Mouse (Mus musculus): ENCODE measurements around the gene Thbs3.

Thbs3 gene

GRCm38 (mm10) chr3:89228836-89229235 lies 13.9 kb downstream of the Thbs3 start, which contains the start of gene Muc1:
Gene Muc1, plus strand, starts transcription at chr3:89229057.
- DNase-seq = peak; percentile 93

DNA sequence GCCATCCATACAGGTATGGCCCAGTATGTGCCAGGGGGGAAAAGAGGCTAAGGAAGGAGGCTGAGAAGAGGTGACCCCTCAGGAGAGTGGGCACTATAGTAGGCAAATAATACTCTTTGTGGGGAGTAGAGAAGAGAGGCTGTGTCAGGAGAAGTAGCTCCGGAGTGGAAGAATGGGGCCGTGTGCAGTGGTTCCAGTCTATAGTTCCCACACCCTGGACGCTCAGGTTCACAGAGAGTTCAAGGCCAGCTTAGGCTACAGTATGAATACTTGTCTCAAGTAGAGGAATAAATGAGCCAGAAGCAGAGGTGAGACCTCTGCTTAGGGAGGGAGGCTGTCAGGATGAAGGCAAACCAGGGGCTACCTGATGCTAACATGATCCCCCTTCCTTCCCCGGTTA lies 14.3 kb downstream of the Thbs3 start:
- no peak for DNase-seq

DNA sequence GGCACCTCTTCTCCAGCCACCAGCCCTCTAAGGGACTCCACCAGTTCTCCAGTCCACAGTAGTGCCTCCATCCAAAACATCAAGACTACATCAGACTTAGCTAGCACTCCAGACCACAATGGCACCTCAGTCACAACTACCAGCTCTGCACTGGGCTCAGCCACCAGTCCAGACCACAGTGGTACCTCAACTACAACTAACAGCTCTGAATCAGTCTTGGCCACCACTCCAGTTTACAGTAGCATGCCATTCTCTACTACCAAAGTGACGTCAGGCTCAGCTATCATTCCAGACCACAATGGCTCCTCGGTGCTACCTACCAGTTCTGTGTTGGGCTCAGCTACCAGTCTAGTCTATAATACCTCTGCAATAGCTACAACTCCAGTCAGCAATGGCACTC lies 15.6 kb downstream of the Thbs3 start:
- DNase-seq = peak; percentile 84

DNA sequence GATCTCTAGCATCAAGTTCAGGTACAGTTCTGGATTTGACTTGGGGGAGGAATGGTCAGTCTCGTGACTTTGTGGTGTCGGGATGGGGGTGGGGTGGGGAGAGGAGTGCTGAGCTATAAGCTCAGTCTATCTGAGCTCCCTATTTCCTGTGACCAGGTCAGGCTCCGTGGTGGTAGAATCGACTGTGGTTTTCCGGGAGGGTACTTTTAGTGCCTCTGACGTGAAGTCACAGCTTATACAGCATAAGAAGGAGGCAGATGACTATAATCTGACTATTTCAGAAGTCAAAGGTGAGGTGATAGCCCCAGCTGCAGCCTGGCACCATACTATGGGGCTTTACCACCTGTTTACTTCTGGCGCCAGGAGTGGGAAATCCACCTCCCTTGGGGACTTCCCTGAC lies 16.4 kb downstream of the Thbs3 start:
- peak; percentile 86 for DNase-seq

GRCm38 (mm10) chr3:89231772-89232275 lies 16.8 kb downstream of the Thbs3 start:
- peak; percentile 92 for DNase-seq

GRCm38 (mm10) chr3:89232614-89233013 lies 17.6 kb downstream of the Thbs3 start:
- no peak for DNase-seq

DNA sequence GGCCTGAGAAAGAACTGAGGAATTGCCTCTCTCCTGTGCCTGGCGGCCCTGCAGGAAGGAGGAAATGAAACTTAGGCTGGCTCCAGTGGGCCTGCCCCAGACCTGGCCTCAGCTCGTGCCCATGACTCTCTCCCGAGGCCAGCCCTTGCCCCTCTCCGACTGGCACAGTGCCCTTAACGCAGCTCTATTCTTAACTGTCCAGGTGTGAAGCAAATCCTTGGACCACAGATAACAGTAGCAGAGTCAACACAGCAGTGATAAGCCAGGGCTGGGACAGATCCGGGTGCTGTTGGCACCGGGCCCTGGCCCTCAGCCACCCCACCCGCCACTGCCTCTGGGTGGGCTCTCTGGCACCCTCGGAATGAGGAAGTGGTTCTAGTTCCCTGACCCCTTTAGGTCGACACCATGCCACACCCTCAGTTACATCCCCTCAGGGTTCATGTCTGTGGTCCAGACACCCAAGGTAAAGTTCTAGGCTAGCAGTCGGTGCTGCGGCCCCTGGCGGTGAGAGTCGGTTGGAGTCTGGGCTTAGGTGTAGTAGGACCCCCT lies 18.7 kb downstream of the Thbs3 start:
- peak; percentile 95 for DNase-seq

DNA sequence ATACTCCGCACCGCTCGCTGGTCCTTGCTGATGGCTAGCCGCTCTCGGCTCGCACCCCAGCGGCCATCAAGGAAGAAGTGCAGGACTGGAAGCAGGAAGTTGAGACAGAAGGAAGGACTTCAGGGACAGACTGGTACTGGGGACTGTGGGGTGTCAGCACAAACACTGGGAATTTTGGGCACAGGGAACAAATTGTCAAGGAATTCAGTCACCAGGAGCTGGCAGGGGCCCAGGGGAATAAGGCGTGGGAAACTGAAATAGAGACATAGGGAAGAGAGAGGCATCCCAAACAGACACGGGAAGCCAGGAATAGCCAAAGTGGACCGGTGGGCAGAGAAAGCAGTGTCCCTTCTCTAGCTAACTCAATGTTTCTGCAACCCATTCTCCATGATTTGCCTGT lies 21.5 kb downstream of the Thbs3 start:
- no peak for DNase-seq

DNA sequence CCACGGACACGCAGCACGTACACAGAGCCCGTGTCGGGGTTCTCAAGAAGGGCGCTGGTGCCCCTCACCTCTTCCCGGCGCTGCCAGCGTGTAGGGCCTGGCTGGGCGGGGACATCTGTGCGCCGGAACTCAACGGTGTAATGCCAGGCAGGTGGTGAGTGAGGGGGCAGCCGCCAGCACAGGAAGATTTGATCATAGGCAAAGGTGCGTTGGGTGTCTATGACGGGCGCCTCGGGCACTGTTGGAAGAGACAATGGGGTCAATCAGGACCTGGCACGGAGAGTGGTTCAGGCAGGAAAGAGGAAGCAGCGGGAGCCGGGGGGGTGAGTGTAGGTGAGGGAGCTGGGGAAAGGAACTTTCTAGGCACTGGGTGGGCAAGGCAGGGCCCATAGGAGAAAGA lies 22.7 kb downstream of the Thbs3 start:
- peak; percentile 92 for DNase-seq

- DNase-seq = peak; percentile 85
Observed at GRCm38 (mm10) chr3:89238494-89238893, 23.5 kb downstream of the Thbs3 start.

DNA sequence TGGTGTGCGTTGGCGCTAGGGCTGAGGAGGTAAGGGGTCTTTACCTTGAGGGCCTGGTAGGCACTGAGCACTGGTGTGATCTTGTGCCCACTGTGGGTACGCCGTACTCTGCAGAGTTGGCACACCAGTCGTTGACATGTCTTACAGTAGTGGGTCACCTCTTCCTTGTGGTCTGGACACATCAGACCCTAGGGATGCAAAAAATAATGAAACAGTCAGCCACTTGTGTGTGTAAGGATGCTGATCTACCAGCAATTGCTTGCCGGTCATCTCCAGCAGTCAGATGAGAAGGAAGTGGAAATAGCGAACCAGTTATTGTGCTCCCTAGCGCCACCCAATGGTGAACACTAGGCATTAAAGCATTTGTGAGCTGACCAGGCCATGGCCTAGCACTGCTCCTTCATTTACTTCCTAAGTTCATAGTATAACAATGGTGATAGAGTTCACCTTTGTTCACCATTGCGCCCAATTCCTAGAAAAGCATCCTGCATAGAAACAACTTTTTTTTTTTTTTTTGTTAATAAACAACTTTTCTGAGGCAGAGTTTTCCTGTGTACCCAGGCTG lies 27.4 kb downstream of the Thbs3 start:
- peak; percentile 94 for DNase-seq

DNA sequence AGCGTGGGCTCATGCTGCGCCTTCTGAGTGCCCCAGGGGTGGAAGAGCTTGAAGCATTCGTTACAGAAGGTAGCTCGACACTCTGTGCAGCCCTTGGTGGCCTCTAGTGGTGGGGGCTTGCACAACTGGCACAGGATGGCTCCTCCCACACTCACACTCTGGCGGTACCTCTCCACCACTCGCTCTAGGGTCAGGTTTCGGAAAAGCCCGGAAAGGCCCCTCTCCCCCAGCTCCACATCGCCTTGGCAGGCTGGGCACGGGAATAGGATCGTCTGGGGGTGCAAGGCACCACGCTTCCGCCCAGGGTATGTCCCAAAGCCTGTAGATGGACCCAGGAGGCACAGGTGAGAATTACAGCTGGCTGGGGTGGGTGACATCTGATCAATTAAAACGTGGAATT lies 28.6 kb downstream of the Thbs3 start:
- DNase-seq = peak; percentile 90

DNA sequence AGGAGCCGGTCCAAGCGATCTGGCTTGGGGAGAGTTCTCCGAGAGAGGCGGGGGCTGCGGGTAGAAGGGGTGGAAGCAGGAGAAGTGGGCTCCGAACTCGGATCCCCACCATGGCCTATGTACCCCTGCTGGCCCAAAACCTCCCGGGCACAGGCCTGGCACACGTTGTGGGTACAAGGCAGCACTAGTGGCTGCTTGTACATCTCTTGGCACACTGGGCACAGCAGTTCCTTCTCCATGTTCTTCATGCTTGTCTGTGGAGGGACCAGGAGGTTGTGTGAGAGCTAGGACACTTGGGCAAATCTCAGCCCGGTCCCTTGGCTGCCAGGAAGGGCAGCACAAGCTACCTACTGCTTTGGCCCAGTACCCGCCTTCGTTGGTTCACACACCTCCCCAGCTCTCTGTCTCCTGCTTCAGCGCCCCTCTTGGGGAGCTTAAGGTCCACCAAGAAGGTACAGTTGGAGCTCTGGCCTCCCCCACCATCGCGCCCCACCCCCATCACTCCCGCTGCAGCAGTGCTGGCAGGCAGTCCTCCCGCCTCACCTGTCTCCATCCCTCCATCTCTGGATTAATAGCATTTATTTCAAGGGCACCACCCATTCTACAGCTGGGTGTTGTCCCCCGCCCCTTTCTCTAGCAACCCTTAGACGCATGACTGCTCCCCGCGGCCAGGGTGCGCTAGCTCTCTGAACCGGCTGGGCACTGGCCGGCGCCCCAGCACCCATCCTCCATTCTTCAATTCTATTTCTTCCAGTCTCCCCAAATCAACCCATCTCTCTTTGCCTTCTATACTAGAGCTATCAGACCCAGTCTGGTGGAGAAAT lies 29.4 kb downstream of the Thbs3 start:
- DNase-seq = peak; percentile 95

DNA sequence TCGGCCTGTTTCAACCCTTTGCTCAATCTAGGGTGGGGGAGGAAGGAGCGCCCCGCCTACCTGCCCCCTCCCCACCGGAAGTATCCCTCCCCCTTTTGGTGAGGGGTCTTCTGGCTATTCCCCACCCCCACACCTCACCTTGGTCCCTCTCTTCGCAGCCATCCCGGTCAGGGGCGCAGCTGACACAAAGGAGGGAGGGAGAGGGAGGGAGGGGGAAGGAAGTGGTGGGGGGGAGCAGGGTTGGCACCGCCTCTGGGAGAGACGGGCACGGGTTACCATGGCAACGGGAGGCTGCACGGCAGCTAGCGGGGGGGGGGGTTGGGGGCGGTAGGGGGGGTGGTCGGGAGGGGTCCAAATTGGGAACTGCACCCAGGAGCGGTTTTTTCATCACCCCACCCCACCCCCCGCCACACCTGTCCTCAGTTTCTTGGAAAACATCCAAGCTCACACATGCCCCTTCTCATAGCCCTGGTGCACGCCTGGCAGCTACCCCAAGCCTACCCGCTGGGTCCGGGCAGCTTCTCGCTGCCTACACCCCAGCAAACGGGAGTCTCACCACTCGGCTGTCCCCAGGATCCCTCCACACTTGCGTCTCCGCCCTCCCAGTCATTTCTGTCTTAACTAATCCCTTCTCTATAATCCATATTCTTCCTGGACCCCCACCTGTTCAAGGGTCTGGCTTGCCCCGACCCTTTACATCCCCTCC lies 30.2 kb downstream of the Thbs3 start:
- DNase-seq = no peak

- peak; percentile 98 for DNase-seq
Observed at GRCm38 (mm10) chr3:89245688-89246171, 30.8 kb downstream of the Thbs3 start, which contains the start of gene Krtcap2. Gene Krtcap2, plus strand, starts transcription at chr3:89245966.

DNA sequence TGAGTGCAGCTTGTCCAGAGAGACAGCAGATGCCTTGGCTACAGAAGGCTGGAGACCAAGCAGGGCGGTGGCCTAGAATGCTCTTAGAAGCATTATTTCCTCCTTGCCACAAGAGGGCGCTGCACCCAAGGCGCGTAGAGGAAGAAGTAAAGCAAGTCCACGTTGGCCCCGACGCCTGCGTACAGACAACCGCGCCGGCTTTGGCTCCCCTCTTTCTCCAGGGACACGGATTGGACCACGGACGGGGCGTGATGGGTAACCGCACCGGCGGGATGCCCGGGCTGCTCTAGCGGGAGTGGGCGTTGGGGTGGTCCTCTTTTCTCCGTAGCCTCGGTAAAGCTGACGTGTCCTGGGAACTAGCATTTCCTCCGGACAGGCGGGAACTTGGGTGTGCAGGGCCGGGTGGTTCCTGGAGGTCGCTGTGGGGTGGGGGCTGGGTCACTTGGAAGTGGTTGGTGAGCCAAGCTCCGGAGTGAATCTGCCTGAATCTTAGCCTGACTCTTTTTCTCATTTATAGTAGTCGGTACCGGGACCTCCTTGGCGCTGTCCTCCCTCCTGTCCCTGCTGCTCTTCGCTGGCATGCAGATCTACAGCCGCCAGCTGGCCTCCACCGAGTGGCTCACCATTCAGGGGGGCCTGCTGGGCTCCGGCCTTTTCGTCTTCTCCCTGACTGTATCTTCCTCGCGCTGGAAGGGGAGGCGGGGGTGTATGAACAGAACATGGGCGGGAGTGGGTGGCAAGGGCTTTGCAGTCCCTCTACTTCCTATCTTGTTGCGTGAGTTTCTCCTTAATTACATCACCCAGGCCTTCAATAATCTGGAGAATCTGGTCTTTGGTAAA lies 31.5 kb downstream of the Thbs3 start, which contains the start of gene Trim46:
Gene Trim46, minus strand, starts transcription at position 49 of the 840 bp plus-strand sequence.
- DNase-seq = peak; percentile 99

DNA sequence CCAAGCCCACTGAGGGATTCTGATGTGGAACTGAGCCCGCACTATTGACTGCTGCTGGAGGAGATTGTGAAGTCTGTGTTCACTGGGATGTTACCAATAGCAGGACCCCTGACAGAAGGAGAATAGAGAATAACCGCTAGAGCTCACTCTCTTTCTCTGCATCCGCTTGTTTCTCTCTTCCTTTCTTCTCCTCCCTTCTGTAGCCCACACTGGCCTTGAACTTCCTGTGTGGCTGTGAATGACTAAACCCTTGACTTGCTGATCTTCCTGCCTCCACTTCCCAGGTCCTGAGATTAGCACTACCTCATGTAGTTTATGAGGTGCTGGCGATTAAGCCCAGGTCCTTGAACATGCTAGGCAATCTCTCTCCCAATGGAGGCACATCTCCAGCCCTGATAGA lies 32.5 kb downstream of the Thbs3 start:
- no peak for DNase-seq

DNA sequence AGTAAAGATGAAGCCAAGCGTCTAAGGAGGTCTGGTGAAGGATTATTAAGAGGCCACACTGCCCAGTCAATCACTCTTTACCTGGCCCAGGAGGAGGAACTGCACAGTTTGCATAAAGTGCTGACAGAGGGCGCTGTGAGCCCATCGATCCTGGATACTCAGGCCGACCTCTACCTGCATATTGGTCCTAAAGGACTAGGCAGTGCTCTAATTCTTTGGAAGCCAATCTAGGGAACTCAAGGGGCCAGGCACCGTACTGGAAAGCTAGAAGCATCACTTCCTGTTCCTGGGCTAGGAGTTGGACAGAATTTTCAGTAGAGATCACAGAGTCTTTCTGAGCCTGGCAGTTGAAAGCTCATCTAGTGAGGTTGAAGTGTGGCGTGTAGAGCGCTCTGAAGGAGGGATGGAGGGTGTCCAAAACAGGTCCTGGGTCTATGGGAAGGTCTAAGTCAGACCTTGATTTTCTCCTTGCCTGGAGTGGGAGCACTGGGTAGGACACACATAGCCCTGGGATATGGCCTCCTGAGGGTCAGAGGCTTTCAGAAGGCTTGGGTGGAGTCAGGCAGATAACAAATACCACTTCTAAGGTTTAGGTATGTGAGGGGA lies 35.6 kb downstream of the Thbs3 start:
- DNase-seq = peak; percentile 98

- DNase-seq = peak; percentile 99
Observed at GRCm38 (mm10) chr3:89251365-89251895, 36.5 kb downstream of the Thbs3 start.

DNA sequence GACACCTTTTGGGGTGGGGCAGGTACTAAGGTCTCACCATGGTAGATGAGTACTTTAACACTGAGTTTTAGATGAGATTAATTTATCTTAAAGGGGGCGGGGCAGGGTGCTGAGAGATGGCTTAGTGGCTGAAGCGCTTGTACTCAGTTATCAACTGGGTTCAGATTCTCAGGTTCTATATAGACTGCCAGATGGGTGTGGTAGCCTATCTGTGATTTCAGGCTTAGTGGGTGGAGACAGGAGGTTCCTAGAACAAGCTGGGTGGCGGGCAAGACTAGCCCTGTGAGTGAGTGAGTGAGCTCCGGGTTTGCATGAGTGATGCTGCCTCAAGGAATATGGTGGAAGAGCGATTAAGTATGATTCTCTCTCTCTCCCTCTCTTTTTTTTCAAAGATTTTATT lies 40.0 kb downstream of the Thbs3 start:
- no peak for DNase-seq

GRCm38 (mm10) chr3:89256177-89256576 lies 41.2 kb downstream of the Thbs3 start:
- peak; percentile 97 for DNase-seq
